Mouse (Mus musculus) testis, adult 2 months (tissue): ENCODE data around the gene Nt5c2. TPM values are rescaled to one million over a fixed set of nuclear protein-coding genes. Genes with fewer than 3 reads are reported as not detected.

Experiments
- H3K27ac ChIP-seq: fragments of 200-500 bp; 2 replicates; pipeline ENCODE4 v1.5.1; 2012; ENCODE audit warnings: low read depth, low read length; ENCODE audit not compliant: control insufficient read depth, insufficient read depth
- H3K27me3 ChIP-seq: fragments of 200-500 bp; 2 replicates; pipeline ENCODE4 v1.6.1; 2012; ENCODE audit warnings: mild to moderate bottlenecking, low read length, moderate library complexity; ENCODE audit not compliant: control insufficient read depth, insufficient read depth
- H3K36me3 ChIP-seq: fragments of 200-500 bp; 2 replicates; pipeline ENCODE4 v1.6.1; 2012; ENCODE audit warnings: mild to moderate bottlenecking, low read length; ENCODE audit not compliant: control insufficient read depth, insufficient read depth
- H3K4me1 ChIP-seq: fragments of 200-500 bp; 2 replicates; pipeline ENCODE4 v1.6.1; 2012; ENCODE audit warnings: low read length; ENCODE audit not compliant: control insufficient read depth, insufficient read depth
- H3K4me3 ChIP-seq: fragments of 200-500 bp; 2 replicates; pipeline ENCODE4 v1.5.1; 2012; ENCODE audit warnings: low read depth, mild to moderate bottlenecking, low read length, moderate library complexity, mixed read lengths; ENCODE audit not compliant: control insufficient read depth
- CTCF ChIP-seq: fragments of 200-500 bp; IDR thresholded peaks from 2 replicates; pipeline ENCODE4 v1.5.1; 2012; ENCODE audit warnings: low read depth, mild to moderate bottlenecking, inconsistent platforms, low read length, moderate library complexity; ENCODE audit not compliant: control insufficient read depth, insufficient read depth, insufficient replicate concordance
- POLR2A ChIP-seq: fragments of 200-500 bp; IDR thresholded peaks from 2 replicates; pipeline ENCODE4 v1.6.1; 2012; ENCODE audit warnings: low read depth, mild to moderate bottlenecking, inconsistent platforms, low read length, moderate library complexity; ENCODE audit not compliant: control insufficient read depth
- polyA plus RNA-seq: library from polyadenylated mRNA; depleted of rRNA; stranded (reverse); fragments of >200 nt; gene quantifications from 2 replicates; pipeline ENCODE4 v1.2.3, GENCODE M21; 2012; rRNA removed

Nt5c2 gene
- polyA plus RNA-seq, 1 experiment = 38.6 TPM

- Histone ChIP-seq H3K4me3 (no peak overlapping the region), H3K27ac (no peak overlapping the region), H3K27me3 (no peaks in the 10 kb centered on the region), H3K36me3 (no peaks in the 10 kb centered on the region), H3K4me1 (no peaks in the 10 kb centered on the region; the same call in 1 of the 2 replicates)
- TF ChIP-seq POLR2A (no peak), CTCF (no peak)
These were observed 173.9 kb downstream of the Nt5c2 start for GRCm38 (mm10) chr19:46841016-46841415.

GRCm38 (mm10) chr19:46837290-46838079 is 177.5 kb downstream of the Nt5c2 start:
- H3K4me3 ChIP-seq = no peak overlapping the region
- H3K27me3 ChIP-seq = no peaks in the 10 kb centered on the region
- no peaks in the 10 kb centered on the region for H3K36me3 ChIP-seq
- H3K27ac ChIP-seq = no peak overlapping the region
- H3K4me1 ChIP-seq = no peaks in the 10 kb centered on the region; the same call in 1 of the 2 replicates
- no peak for TF ChIP-seq POLR2A
- no peak for TF ChIP-seq CTCF

- Histone ChIP-seq H3K4me1 (no peaks in the 10 kb centered on the region; the same call in 1 of the 2 replicates), H3K4me3 (no peak overlapping the region), H3K27ac (no peak overlapping the region), H3K27me3 (no peaks in the 10 kb centered on the region), H3K36me3 (no peaks in the 10 kb centered on the region)
- TF ChIP-seq CTCF (no peak), POLR2A (no peak)
These were observed 178.9 kb downstream of the Nt5c2 start for GRCm38 (mm10) chr19:46836085-46836484.

GRCm38 (mm10) chr19:46835339-46835738 is 179.6 kb downstream of the Nt5c2 start:
- TF ChIP-seq CTCF = no peak
- TF ChIP-seq POLR2A = no peak
- Histone ChIP-seq H3K27ac (no peak overlapping the region), H3K36me3 (no peaks in the 10 kb centered on the region), H3K4me3 (no peak overlapping the region), H3K4me1 (no peaks in the 10 kb centered on the region; the same call in 1 of the 2 replicates), H3K27me3 (no peaks in the 10 kb centered on the region)

- Histone ChIP-seq H3K27me3 (no peaks in the 10 kb centered on the region), H3K36me3 (no peaks in the 10 kb centered on the region), H3K27ac (no peak overlapping the region), H3K4me3 (no peak overlapping the region), H3K4me1 (no peaks in the 10 kb centered on the region; the same call in 1 of the 2 replicates)
- TF ChIP-seq POLR2A (no peak), CTCF (no peak)
These were observed 180.7 kb downstream of the Nt5c2 start for GRCm38 (mm10) chr19:46834301-46834700.

Other genes starting within 250 kb of the Nt5c2 start
- gene Ina, start 455 bp downstream of the Nt5c2 start, polyA plus RNA-seq = 0.35 and 0.37 TPM in 2 replicates
- 31.8 and 31.9 TPM in 2 replicates for gene Pcgf6, start 35.8 kb upstream of the Nt5c2 start, polyA plus RNA-seq
- 4.4 and 4.9 TPM in 2 replicates for gene Taf5, start 52.6 kb upstream of the Nt5c2 start, polyA plus RNA-seq
- 104 and 138 TPM in 2 replicates for gene Usmg5, start 75.5 kb upstream of the Nt5c2 start, polyA plus RNA-seq
- 6.6 and 6.8 TPM in 2 replicates for gene Pdcd11, start 75.6 kb upstream of the Nt5c2 start, polyA plus RNA-seq
- gene Calhm2, start 123.1 kb upstream of the Nt5c2 start, polyA plus RNA-seq = 2.7 and 4.1 TPM in 2 replicates
- gene Calhm1, start 129.1 kb upstream of the Nt5c2 start, polyA plus RNA-seq = not detected in 2 replicates
- gene Calhm3, start 142.6 kb upstream of the Nt5c2 start, polyA plus RNA-seq = 0.30 TPM in 1 of 2 replicates, not detected in the other
- gene Neurl1a, start 163.7 kb upstream of the Nt5c2 start, polyA plus RNA-seq = 37.0 and 42.7 TPM in 2 replicates